Mouse (Mus musculus): ENCODE measurements around the gene Pmepa1. TPM values are rescaled to one million over a fixed set of nuclear protein-coding genes. Genes with fewer than 3 reads are reported as not detected.

The Pmepa1 gene
- polyA plus RNA-seq, 1 experiment from 2014 or later, result 4.3 TPM

- peaks cover 2% of the 10 kb centered on the region; the same call in 1 of the 2 replicates for H3K9me3 ChIP-seq (ENCODE audit: low read length)
- no peak for ATAC-seq (ENCODE audit: low FRiP score, low TSS enrichment)
Observed at GRCm38 (mm10) chr2:173207051-173207450, 69.3 kb downstream of the Pmepa1 start.

DNA sequence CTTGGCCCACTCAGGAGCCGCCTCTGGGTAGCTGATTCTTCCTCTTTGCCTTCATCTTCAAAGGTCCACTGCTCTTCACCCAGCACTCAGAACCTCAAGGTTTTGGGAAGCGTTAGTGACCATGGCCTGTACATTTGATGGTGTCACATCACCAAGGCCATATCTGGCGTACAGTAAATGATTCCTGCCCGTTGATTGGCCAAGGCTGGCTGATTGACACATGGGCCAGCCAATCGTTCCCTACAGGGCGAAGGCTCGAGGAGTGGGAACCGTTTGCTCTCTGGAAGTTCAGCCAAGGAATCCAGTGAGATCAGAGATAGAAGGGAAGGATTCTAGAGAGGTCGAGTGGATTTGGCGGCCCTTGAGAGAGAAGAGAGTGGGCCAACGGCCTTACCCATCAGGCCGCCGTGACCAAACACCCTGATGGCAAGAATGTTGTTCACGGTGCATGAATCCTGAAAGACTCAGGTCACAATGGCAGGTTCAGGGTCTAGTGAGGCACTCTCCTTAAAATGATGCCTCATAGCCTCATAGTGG, 70.7 kb downstream of the Pmepa1 start:
- 93% methylated on average over 14 of the region's 14 CpGs for WGBS
- Histone ChIP-seq H3K36me3 (ENCODE audit: insufficient read depth, low read length) (no peaks in the 10 kb centered on the region), H3K9me3 (ENCODE audit: low read length) (peaks cover 2% of the 10 kb centered on the region; the same call in 1 of the 2 replicates), H3K27me3 (ENCODE audit: insufficient read depth, low read length) (no peaks in the 10 kb centered on the region), H3K4me2 (replicated peaks; ENCODE audit: low read depth, low read length) (no peak overlapping the region), H3K27ac (ENCODE audit: low read length) (no peak overlapping the region), H3K9ac (replicated peaks; ENCODE audit: low read length) (no peak overlapping the region), H3K4me1 (ENCODE audit: insufficient read depth, low read length) (no peaks in the 10 kb centered on the region), H3K4me3 (ENCODE audit: low read length) (no peak overlapping the region)
- no peak for ATAC-seq (ENCODE audit: low FRiP score, low TSS enrichment)

More at GRCm38 (mm10) chr2:173207051-173207450, 69.3 kb downstream of the Pmepa1 start:
- Histone ChIP-seq H3K27me3 (ENCODE audit: insufficient read depth, low read length) (no peaks in the 10 kb centered on the region), H3K4me3 (ENCODE audit: low read length) (no peak overlapping the region), H3K36me3 (ENCODE audit: insufficient read depth, low read length) (no peaks in the 10 kb centered on the region), H3K27ac (ENCODE audit: low read length) (no peak overlapping the region), H3K9ac (replicated peaks; ENCODE audit: low read length) (no peak overlapping the region), H3K4me1 (ENCODE audit: insufficient read depth, low read length) (no peaks in the 10 kb centered on the region), H3K4me2 (replicated peaks; ENCODE audit: low read depth, low read length) (no peak overlapping the region)
- 91% methylated on average over 3 of the region's 3 CpGs for WGBS

DNA sequence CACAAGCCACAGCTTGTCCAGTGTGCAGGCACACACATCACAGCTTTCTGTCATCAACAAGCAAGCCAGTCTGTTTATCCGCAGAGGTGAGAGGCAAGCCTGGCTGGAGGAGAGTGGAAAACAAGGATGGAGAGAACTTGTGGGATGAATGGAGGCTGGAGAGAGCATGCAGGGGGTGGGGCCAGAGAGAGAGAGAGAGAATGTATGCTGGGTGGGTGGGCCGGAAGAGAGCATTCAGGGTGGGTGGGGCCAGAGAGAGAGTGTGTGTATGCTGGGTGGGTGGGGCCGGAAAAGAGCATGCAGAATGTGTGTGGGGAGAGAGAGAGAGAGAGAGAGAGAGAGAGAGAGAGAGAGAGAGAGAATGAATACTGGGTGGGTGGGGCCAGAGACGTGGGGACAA, 71.7 kb downstream of the Pmepa1 start:
- no peaks in the 10 kb centered on the region for H3K27me3 ChIP-seq (ENCODE audit: insufficient read depth, low read length)
- no peak overlapping the region for H3K9ac ChIP-seq (replicated peaks; ENCODE audit: low read length)
- ATAC-seq (ENCODE audit: low FRiP score, low TSS enrichment), result no peak
- H3K4me1 ChIP-seq (ENCODE audit: insufficient read depth, low read length), result no peaks in the 10 kb centered on the region
- no peak overlapping the region for H3K4me3 ChIP-seq (ENCODE audit: low read length)
- H3K4me2 ChIP-seq (replicated peaks; ENCODE audit: low read depth, low read length), result no peak overlapping the region
- H3K36me3 ChIP-seq (ENCODE audit: insufficient read depth, low read length), result no peaks in the 10 kb centered on the region
- H3K9me3 ChIP-seq (ENCODE audit: low read length), result peaks cover 2% of the 10 kb centered on the region; the same call in 1 of the 2 replicates
- no peak overlapping the region for H3K27ac ChIP-seq (ENCODE audit: low read length)
- WGBS, result 68% methylated on average over 4 of the region's 4 CpGs

GRCm38 (mm10) chr2:173203726-173204125, 72.6 kb downstream of the Pmepa1 start:
- no peak for ATAC-seq (ENCODE audit: low FRiP score, low TSS enrichment)
- no peaks in the 10 kb centered on the region for H3K4me1 ChIP-seq (ENCODE audit: insufficient read depth, low read length)
- no peak overlapping the region for H3K9ac ChIP-seq (replicated peaks; ENCODE audit: low read length)
- WGBS, result 90% methylated on average over 3 of the region's 3 CpGs
- no peak overlapping the region for H3K27ac ChIP-seq (ENCODE audit: low read length)
- H3K27me3 ChIP-seq (ENCODE audit: insufficient read depth, low read length), result no peaks in the 10 kb centered on the region
- H3K9me3 ChIP-seq (ENCODE audit: low read length), result peaks cover 2% of the 10 kb centered on the region; the same call in 1 of the 2 replicates
- H3K4me2 ChIP-seq (replicated peaks; ENCODE audit: low read depth, low read length), result no peak overlapping the region
- H3K36me3 ChIP-seq (ENCODE audit: insufficient read depth, low read length), result no peaks in the 10 kb centered on the region
- H3K4me3 ChIP-seq (ENCODE audit: low read length), result no peak overlapping the region

DNA sequence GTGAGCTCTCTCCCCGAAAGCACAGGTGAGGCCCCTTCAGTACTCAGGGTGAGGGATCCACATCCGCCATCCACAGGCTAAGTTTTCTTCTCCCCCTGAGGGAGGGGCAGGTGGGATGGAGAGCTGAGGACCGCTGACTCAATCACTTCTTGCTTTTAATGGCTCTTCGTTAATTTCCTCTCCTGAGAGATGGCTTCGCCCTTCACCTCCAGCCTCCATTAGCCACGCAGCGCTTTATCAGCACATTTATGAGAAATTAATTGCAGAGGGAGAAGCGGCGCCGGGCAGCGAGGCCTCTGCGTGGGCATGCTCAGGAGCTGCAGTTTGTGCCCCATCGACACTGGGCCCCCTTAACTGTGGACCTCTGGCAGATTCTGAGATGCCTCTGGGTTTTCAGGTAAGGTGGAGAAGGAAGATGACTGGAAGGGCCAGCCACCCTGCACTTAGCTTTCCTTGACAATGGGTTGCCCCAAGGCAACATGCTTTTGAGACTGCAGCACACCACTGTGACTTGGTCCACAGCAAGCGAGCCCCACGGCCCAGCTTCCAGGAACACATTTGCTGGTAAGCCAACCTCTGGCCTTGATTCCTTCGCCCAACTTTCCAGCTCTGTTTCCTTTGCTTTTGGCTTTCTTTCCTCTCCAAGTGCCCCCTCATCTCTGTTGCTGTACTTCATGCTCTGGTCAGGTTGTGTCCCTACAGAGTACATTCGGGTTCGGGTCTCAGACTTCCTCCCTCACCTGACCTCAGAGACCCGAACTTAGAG, 73.2 kb downstream of the Pmepa1 start:
- Histone ChIP-seq H3K27ac (ENCODE audit: low read length) (no peak overlapping the region), H3K4me2 (replicated peaks; ENCODE audit: low read depth, low read length) (no peak overlapping the region), H3K4me3 (ENCODE audit: low read length) (no peak overlapping the region), H3K4me1 (ENCODE audit: insufficient read depth, low read length) (no peaks in the 10 kb centered on the region), H3K9ac (replicated peaks; ENCODE audit: low read length) (no peak overlapping the region), H3K27me3 (ENCODE audit: insufficient read depth, low read length) (no peaks in the 10 kb centered on the region), H3K9me3 (ENCODE audit: low read length) (peaks cover 2% of the 10 kb centered on the region; the same call in 1 of the 2 replicates), H3K36me3 (ENCODE audit: insufficient read depth, low read length) (no peaks in the 10 kb centered on the region)
- WGBS, result 78% methylated on average over 19 of the region's 19 CpGs
- no peak for ATAC-seq (ENCODE audit: low FRiP score, low TSS enrichment)

- Histone ChIP-seq H3K4me3 (ENCODE audit: low read length) (no peak overlapping the region), H3K9ac (replicated peaks; ENCODE audit: low read length) (no peak overlapping the region), H3K27me3 (ENCODE audit: insufficient read depth, low read length) (peaks cover 3% of the 10 kb centered on the region; the same call in 1 of the 2 replicates), H3K4me1 (ENCODE audit: insufficient read depth, low read length) (no peaks in the 10 kb centered on the region), H3K4me2 (replicated peaks; ENCODE audit: low read depth, low read length) (no peak overlapping the region), H3K9me3 (ENCODE audit: low read length) (no peaks in the 10 kb centered on the region), H3K27ac (ENCODE audit: low read length) (no peak overlapping the region), H3K36me3 (ENCODE audit: insufficient read depth, low read length) (no peaks in the 10 kb centered on the region)
- 87% methylated on average over 4 of the region's 4 CpGs for WGBS
- no peak for ATAC-seq (ENCODE audit: low FRiP score, low TSS enrichment)
Observed at GRCm38 (mm10) chr2:173194796-173195195, 81.5 kb downstream of the Pmepa1 start.

DNA sequence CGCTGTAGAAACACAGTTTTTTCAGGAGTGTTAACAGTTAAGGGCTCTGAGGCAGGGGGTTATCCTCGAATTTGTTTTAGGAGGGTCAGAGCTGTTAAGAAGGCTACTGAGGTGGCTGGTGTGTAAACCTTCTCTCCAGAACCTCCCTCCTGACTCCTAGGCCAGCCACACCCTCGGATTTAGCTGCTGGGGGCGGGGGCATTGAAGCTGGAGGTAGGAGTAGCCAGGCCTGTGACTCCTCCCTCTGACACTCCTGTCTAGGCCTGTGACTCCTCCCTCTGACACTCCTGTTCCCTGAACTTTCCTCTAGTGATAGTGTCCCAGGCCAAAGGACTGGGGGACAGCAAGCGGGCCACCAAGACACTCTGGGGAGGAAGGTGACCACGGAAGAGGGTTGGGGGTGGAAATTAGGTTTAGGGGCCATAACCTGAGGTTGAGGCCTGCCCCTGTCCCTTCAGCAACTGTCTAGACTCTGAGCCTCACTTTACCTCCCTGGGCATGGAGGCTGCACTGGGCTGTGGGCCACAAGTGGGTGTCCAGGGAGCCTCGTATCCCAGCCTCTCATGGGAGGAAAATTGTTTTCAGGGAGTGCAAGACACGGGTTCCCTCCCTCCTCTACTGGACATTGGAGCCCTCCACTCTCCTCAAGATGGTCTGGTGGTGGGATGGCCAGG, 89.0 kb downstream of the Pmepa1 start:
- Histone ChIP-seq H3K27ac (ENCODE audit: low read length) (no peak overlapping the region), H3K4me2 (replicated peaks; ENCODE audit: low read depth, low read length) (no peak overlapping the region)
- no peak for ATAC-seq (ENCODE audit: low FRiP score, low TSS enrichment)

DNA sequence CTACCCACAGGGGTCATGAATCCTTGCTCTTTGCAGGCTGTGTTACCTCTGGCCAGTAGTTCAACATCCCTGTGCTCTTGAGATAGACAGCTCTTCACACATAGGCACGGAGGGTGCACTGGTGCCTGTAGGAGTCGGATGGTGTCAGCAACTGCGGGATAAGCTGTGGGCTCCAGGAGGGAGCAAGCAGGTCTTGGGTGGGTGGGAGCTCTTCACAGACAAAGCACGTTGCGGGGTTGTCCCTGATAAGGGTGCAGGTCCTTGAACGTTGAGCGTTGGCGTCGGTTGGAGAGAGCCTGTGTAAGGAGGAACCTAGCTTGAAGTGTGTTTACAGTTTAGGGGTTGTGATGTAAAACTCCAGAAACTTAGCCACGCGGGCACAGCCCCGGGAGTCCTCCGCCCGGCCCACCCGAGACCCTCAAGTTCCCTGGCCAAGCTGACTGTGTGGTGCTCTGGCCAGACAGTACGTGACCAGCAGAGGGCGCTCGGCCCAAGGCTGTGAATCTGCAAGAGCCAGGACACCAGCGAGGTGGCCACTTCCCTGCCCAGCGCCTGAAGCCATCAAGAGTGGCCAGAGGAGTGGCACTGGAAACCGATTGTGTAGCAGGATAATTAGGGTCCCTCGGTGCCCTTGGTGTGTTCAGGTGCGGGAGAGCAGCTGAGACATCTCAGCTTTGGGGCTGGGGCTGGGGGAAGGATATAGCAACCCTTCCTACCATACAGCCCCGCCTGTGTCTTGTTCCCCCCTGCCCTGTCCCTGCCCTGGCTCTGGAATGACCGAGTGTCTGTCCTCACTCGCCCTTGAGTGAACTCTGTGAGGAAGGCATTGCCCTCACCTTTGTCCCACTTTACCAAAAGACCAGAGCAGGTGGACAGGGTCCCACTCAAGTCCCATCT, 90.0 kb downstream of the Pmepa1 start:
- H3K4me2 ChIP-seq (replicated peaks; ENCODE audit: low read depth, low read length), result no peak overlapping the region
- H3K4me1 ChIP-seq (ENCODE audit: insufficient read depth, low read length), result peaks cover 4% of the 10 kb centered on the region; the same call in 1 of the 2 replicates
- peaks cover 20% of the 10 kb centered on the region for H3K27me3 ChIP-seq (ENCODE audit: insufficient read depth, low read length)
- peak; percentile 66 for ATAC-seq (ENCODE audit: low FRiP score, low TSS enrichment)
- no peak overlapping the region for H3K4me3 ChIP-seq (ENCODE audit: low read length)
- 28% methylated on average over 26 of the region's 26 CpGs for WGBS
- H3K9ac ChIP-seq (replicated peaks; ENCODE audit: low read length), result no peak overlapping the region
- no peaks in the 10 kb centered on the region for H3K9me3 ChIP-seq (ENCODE audit: low read length)
- no peaks in the 10 kb centered on the region for H3K36me3 ChIP-seq (ENCODE audit: insufficient read depth, low read length)
- no peak overlapping the region for H3K27ac ChIP-seq (ENCODE audit: low read length)

More for the DNA sequence above, 89.0 kb downstream of the Pmepa1 start:
- H3K9ac ChIP-seq (replicated peaks; ENCODE audit: low read length), result no peak overlapping the region
- H3K4me3 ChIP-seq (ENCODE audit: low read length), result no peak overlapping the region
- peaks cover 13% of the 10 kb centered on the region for H3K27me3 ChIP-seq (ENCODE audit: insufficient read depth, low read length)
- no peaks in the 10 kb centered on the region for H3K36me3 ChIP-seq (ENCODE audit: insufficient read depth, low read length)
- no peaks in the 10 kb centered on the region for H3K9me3 ChIP-seq (ENCODE audit: low read length)
- WGBS, result 29% methylated on average over 8 of the region's 8 CpGs
- no peaks in the 10 kb centered on the region for H3K4me1 ChIP-seq (ENCODE audit: insufficient read depth, low read length)

DNA sequence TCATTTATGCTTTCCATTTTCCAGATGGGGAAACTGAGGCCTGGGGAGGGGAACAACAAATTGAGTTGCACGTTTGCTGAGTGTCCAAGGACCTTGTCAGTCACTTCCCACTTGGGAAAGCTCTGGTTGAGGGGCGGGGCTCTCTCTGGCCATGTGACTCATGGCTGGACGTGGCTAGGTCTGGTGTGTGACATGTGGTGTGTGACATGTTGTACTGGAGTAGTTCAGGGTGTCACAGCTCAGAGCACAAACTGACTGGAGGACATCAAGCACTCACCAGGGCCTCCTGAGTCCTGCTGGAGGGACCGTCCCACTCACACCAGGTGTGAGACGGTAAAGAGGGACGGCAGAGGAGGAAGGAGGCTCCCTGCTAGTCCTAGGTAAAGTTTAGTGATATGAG, 91.1 kb downstream of the Pmepa1 start:
- Histone ChIP-seq H3K27me3 (ENCODE audit: insufficient read depth, low read length) (peaks cover 17% of the 10 kb centered on the region), H3K9me3 (ENCODE audit: low read length) (no peaks in the 10 kb centered on the region), H3K36me3 (ENCODE audit: insufficient read depth, low read length) (no peaks in the 10 kb centered on the region), H3K27ac (ENCODE audit: low read length) (no peak overlapping the region), H3K4me2 (replicated peaks; ENCODE audit: low read depth, low read length) (no peak overlapping the region), H3K4me1 (ENCODE audit: insufficient read depth, low read length) (peaks cover 9% of the 10 kb centered on the region; the same call in 1 of the 2 replicates), H3K4me3 (ENCODE audit: low read length) (no peak overlapping the region), H3K9ac (replicated peaks; ENCODE audit: low read length) (no peak overlapping the region)
- no peak for ATAC-seq (ENCODE audit: low FRiP score, low TSS enrichment)
- 60% methylated on average over 6 of the region's 6 CpGs for WGBS
